Mouse (Mus musculus): ENCODE measurements around the gene Mthfr. TPM values are rescaled to one million over a fixed set of nuclear protein-coding genes. Genes with fewer than 3 reads are reported as not detected.

Gene Mthfr
- total RNA-seq (2021) = 32.1 and 33.6 TPM in 2 replicates
- long read RNA-seq, full-length matches to known transcripts = 1 of 16 reads
- long read RNA-seq, partial matches to known transcripts = 1 of 16 reads
- long read RNA-seq, other reads (novel, unspliced or antisense) = 14 of 16 reads

DNA sequence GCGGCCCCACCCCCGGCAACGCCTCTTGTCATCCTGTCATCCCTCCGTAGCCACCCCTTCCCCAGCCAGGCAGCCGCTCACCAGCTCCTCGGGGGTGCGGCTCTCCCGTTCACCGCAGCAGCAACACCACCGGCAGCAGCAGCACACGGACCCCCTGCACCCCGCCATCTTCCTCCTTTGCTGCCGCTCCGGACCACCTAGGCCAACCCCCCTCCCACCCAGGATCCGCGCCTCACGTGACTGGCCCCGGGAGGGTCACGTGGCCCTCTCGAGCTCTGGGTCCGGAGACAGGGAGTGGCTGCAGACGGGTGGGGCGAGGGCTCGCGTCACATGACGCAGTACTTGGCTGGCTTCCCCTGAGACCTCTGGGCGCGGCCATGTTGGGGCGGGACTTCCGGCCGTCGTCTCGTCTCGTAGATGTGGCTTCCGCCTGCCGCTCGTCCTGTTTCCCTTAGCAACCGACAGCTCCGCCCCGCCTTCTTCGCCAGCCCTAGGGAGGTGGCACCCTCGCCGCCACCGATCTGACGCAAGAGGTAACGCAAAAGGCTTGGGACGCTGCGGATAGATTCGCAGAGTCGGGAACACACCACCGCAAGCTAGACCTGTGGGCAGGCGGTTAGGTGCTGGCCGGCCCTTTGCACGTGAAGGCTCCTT lies at the start of gene Mthfr, which contains the start of gene Clcn6:
TSS of gene Mthfr (plus strand) at position 478 of the 654 bp plus-strand sequence.
TSS of gene Clcn6 (minus strand) at position 222 of the 654 bp plus-strand sequence.
- DNase-seq = peak; percentile 100

DNA sequence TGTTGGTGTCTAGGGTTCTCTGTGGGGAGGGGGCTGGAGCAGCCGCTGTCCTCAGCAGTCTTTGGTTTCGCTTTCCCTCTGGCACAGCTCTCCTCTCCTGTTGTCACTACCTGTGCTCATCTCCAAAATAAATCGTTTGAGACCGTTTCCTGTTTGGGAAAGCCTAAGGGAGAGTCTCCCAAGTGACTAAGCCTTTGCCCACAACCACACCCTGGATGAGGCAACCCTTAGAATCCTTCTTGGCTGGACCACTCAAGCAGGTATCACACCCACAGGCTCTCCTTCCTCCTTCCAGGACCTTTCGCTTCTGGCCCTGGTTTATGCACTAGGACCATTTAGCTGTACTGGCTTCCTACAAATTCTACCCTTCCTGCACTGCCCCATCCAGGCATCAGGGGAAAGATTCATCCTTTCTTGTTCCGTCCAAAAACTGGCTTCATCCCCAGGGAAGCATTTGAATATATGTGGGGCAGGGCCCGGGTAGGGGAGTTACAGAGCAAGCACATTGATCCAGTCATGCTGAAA lies 45.2 kb upstream of the Mthfr start:
- no peak for DNase-seq

DNA sequence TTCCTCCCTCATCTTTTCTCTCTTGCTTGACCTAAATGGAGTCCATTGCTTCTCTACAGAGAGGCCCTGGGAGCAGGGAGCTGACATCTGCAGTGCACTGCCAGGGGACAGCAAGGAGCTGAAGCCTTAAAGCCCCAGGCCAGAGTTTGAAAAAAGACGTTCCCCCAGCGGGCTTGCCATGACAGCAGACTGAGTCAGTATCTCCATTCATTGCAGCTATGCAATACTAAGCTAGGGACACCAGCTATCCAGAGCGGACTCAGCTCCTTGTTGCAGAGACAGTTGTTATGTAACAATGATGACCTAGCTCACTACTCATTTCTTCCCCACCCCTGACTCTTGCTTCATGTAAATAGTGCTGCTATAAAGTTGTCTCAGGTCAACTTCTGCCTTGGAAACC lies 43.6 kb upstream of the Mthfr start:
- no peak for DNase-seq

DNA sequence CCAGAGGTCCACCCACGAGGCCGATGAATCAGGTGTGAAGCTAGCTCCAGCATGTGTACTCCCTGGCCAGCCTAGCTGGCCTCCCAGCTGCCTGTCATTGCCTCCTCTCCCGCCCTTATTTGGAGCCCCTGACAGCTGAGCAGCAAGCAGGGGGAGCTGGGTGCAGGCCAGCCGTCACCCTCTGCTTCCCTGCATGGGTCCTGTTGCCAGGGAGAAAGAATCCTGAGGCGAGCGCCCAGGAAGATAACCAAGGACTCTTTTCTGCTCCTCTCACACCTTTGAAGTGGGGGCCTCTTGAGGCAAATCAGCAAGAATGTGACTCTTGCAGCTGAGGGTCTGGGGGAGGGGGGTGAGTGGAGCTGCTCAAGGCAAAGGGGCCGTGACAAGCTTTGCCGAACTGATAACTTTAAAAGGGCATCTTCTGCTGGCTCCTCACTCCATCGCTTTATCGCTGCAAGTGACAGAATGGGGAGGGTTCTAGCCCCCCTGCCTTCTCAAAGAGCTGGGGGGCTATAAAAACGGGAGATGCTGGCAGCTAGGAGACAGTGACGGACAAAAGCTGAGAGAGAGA lies 38.6 kb upstream of the Mthfr start, which contains the start of gene Nppa:
TSS of gene Nppa (plus strand) at position 521 of the 571 bp plus-strand sequence.
- no peak for DNase-seq

DNA sequence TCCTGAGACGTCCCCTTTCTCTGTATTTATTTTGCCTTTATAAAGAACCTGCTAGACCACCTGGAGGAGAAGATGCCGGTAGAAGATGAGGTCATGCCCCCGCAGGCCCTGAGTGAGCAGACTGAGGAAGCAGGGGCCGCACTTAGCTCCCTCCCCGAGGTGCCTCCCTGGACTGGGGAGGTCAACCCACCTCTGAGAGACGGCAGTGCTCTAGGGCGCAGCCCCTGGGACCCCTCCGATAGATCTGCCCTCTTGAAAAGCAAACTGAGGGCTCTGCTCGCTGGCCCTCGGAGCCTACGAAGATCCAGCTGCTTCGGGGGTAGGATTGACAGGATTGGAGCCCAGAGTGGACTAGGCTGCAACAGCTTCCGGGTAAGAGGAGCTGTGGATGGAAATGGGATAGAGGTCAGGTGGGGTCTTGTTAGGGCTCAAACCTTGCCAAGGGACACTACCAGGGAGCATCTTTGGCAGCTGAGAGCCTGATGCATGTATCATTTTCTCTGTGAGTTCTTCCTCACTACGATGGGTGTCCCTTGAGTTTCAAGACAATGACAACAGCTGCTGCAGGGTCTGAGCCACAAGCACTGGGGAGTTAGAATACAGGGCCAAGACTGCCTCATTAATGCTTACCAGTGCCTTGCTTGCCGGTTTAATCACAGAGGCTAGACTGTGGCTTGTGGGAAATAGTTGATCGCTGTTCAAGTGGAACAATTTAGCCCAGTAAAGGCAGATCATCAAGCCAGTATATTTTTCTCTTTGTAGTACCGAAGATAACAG lies 37.7 kb upstream of the Mthfr start:
- no peak for DNase-seq

DNA sequence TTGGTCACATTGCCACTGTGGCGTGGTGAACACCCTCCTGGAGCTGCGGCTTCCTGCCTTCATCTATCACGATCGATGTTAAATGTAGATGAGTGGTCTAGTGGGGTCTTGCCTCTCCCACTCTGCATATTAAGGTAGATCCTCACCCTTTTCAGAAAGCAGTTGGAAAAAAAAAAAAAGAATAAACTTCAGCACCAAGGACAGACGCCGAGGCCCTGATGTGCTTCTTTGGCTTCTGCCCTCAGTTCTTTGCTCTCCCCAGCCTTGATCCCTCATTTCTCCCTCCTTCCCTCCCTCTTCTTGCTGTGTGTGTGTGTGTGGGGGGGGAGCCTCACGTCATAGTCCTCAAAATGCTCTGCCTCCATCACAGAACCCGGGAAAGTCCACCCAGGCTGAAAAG lies 37.0 kb upstream of the Mthfr start:
- no peak for DNase-seq

DNA sequence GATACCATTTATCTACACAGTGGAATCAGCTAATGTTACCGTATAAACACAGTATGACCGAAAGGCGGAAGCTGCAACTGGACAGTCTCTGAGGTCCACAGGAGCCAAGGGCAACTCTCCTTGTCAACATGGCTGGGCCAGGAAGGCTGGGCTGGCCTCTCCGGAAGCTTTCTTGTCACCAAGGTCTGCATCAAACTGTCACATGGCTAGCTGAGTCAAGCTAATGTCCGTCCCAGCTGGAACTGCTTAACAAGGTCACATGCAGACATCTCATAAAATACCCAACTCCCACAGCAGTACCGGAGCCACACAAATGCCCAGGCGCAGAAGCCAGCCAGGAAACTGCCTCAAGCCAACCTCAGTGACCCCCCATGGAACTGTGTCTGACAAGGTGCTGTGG lies 34.5 kb upstream of the Mthfr start:
- peak; percentile 44 for DNase-seq

DNA sequence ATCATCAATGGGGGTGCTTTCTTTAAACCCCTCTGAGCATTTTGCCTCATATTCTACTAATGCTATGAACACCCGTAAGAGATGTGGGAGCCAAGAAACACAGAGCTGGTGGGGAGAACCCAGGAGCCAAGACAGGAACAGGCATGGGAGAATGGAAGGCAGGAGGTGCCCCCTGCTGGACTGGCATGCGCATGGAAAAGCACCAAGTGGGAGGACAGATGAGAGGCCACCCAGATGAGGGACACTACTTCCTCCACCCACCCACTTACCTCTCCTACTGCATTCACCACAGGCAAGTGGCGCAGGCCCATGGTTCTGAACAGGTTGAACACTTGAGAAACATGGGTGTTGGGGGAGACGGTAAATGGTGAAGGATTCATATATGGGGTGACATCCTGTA lies 30.5 kb upstream of the Mthfr start:
- DNase-seq = peak; percentile 68

DNA sequence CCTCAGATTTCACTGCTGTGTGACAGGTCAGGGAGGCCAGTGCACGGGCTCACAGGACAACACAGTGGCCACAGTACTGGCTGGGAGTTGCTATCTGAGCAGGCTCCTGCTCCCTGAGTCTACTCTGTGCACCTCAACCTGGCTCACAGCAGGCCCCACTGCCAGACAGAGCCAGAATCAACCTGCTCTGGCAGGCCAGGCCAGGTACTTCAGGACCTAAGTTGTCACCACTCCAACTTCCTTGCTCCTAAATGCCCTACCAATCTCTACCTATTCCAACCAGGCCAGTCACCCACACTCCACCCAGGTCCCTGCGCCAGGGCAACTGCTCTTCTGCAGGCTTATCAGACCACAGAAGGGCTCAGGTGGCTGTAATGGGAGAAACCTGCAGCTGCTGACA lies 29.2 kb upstream of the Mthfr start:
- no peak for DNase-seq

DNA sequence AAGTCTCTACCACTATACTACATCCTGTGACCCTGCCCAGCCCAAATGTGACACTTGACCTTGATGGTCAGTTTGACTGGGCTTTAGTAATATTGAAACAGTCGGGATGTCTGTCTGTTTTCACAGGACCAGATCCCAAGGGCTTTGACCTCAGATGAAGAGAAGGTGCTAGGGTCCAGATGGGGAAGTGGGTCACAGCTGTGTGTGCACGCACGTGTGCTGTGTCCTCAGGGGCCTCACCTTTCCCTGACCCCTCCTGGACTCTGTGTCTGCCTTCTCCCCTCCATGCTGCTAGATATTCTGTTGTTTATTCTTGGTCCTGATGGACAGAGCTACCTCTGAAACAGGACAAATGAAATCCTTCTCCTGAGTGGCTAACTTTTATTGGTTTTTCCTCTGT lies 27.5 kb upstream of the Mthfr start:
- no peak for DNase-seq

DNA sequence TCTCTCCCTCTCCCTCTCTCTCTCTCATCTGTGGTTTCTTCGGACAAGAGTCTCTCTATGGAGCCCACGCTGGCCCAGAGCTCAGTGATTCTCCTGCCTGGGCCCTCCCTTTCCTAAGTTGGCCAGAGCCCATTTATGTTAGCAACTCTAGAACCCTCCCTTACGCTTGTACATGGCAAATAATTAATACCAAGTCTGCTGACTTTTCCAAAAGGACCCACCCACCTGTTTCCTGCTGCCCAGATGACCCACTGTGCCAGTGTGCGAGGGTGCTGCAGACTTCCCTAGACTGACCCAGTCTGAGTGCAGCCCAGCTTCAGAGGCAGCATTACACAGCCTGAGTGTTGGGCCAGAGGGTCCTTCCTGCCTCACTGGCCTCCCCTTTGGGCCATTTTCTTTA lies 26.7 kb upstream of the Mthfr start:
- no peak for DNase-seq

DNA sequence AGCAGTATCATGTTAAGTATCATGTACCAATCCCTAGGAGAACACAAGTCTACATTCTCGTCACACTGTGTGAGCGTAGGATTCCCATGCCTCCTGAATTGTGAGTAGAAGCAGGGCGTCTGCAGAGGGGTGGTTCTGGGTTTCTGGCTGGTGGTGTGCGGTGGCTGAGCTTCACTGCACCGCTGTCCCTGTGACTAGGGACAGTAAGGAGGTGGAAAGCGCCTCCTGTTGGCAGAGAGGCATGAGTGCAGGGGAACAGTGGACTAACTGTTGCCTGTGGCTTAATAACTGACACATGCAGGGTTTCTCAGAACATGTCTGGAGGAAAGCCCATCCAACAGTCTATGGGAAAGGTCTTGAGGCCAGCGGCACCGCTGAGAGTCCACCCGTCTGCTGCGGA lies 23.5 kb upstream of the Mthfr start:
- no peak for DNase-seq

DNA sequence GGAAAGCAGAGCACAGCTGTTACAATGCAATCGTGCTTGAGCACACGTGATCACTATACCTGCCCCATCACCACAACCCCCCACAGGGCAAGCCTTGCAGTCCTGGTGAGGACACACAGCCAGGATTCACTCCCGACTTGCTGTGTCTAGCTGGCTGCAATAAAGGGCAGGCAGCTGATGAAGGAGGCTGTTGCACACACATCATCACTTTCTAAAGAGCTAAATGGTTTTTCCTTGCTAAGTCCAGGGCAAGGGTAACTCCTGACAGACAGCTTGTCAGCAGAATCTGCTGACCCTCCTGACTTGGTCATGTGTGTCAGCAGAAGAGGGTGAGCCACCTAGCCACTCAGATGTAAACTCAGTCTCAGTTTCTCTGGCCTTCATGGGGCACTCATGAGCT lies 21.9 kb upstream of the Mthfr start:
- no peak for DNase-seq

DNA sequence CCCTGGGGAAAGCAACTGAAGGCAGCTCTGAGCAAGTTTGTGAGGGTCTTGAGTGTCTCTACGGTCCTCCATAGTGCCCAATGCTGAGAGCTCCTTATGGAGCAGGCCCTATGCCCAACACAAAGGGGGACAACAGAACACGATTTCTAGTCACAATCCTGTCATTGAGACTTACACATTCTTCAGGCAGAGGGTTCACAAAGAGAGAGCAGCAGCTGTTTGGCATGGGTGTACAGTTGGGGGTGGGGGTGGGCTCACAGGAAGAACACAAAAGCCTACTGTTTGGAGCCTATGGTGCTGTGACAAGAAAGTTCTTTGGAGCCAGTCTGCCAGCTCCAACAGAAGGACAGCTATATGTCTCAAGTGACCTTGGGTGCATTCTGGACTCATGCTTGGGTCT lies 20.5 kb upstream of the Mthfr start:
- DNase-seq = no peak

DNA sequence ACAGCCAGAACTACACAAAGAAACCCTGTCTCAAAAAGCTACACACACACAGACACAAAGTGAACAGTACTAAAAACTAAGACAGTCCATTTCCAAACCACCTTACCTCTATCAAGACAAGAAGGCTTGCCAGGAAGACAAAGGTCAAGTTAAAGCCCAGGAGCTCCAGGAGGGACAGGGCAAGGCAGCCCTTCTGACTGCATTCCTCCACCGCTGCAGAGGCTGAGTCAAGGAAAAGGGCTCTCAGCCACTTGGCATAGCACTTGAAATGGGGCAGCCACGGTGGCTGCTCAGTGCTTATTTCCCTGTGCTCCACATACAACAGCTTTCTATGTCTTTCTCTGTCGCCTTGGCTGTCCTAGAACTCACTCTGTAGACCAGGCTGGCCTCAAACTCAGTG lies 14.9 kb upstream of the Mthfr start:
- DNase-seq = no peak

DNA sequence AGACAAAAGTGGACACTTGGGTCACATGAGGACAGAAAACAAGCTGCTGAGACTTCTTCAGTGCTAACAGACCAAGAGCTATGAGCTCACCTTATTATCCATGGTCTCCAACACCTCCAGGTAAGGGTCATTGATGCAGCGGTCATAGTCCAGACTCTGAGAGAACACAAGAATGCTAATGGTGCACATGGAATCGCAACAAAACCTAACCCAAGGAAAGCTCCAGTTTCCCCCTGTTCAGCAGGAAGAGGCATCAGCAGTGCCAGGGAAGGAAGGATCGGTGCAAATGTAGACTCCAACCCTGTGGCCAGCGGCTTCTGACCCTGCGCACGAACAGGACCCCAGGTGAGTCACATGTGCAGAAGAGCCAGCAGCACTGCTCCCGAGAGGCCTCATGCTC lies 9.6 kb upstream of the Mthfr start:
- no peak for DNase-seq

DNA sequence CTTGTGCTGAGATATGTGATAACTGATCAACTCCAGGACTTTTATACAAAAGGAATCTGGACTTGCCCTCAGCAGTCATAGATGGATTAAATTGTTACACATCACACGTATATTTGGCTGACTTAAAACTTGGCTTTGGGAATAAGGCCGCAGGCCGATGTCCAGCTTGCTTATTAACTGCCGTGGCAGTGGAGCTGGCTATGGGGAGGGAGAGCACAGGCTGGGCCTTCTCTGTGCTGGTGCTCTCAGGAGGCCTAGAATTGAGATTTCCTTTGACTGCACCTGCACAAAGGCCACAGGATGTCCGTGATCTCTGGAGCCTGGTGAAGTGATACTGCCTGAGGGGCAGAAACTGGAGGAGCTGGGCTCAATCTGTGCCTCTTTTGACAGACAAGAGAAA lies 8.4 kb upstream of the Mthfr start:
- DNase-seq = no peak

DNA sequence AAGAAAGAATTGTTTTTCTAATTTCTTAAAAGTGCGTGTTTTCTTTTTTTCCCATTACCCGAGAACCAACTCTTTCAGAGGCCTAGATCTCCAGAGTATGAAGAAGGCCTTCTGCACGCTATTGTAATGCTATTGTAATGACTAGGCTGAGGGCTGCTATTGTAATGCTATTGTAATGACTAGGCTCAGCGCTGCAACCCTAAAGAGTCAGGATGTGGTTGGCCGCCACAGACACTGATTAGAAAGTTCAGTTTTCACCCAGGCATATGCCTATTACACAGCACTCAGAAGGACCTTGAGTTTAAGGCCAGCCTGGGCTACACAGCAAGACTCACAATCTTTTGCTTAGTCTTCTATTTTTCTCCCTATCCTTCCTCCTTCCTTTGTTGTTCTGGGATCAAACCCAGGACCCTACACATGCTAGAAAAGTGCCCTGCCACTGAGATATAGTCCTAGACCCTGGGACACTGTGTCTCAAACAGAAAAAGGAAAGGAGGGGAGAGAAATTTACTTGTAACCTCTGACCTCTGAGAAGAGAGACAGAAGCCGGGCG lies 4.9 kb upstream of the Mthfr start:
- DNase-seq = no peak

DNA sequence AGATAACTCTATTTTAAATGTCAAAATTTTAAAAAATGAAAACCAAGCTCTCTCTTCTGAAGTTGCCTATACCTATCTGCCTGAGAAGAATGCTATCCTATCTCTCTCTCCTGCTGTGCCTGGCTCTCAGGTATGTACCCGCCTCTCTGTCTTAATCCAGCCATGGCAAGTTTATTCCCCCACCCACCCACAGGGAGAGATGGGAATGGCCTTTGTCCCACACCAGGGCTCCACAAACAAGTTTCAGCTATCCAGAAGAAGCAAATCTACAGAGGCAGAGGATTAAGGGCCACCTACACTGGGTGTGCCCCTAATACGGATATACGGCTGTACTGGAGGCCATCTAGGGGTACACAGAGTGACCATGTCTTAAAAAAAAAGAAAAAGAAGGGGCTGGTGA lies 3.4 kb upstream of the Mthfr start:
- DNase-seq = no peak

DNA sequence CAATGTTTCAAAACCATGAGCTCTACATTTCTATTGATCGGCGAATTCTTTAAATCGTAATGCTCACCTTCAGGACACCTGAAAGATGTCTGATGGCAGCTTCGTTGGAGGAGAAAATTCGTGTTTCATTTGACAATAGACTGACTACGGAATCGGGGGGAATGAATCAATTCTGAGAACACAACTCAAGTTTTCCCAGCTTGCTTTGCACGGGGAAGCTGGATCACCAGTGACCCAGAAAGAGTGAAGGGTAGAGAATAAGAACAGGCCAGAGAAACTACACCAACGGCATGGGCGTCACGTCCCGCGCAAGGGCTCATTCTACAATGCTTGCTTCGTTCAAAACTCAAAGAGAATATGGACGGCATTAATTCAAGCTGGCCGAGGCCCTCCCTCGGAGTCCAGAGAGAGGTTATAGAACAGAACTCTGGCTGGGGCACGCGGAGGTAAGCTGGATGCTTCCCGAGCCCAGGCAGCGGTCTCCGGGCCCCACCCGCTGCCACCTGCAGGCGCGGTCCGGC lies 738 bp upstream of the Mthfr start:
- no peak for DNase-seq

DNA sequence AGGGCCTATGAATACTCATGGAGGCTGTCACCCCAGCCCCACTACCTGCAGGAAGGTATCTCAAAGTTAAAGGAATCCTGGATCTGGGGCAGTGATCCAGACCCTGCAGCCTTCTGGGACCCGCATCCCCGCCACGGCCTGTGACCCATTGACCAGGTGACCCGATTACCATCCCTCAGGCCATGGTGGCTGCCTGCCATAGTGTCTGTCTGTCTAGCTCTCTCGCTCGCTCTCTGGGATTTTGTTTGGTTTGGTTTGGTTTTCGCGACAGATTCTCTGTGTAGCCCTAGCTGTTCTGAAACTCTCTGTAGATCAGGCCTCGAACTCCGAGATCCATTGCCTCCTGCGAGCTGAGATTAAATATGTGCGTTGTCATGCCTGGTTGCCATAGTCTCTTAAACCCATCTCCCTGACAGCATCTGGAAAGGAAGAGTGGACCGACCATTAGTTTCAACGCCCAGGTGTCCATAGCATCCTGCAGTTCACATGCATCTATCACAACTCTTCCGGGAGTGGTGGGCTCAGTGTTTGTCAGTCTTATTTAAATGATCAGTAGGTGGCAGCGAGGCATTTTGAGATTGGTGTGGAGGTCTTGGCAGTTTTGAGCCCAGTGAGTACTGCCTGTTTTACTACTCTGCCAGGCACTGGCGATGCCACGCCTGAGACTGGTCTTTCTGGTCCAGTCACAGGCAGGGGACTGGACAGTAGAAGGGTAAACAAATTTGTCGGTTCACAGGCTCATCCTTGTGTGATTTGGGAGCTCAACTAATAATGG lies 564 bp downstream of the Mthfr start:
- DNase-seq = no peak

Measured in adrenal gland, postnatal 25 days (tissue).